Mouse (Mus musculus): Measurements from ENCODE around the gene Krtap16-1. TPM values are rescaled to one million over a fixed set of nuclear protein-coding genes. Genes with fewer than 3 reads are reported as not detected.

The Krtap16-1 gene
- total RNA-seq, 2 experiments from 2014 or later, result not detected

GRCm38 (mm10) chr11:99965961-99966360, 20.4 kb downstream of the Krtap16-1 start:
- no peak for ATAC-seq (replicated peaks; ENCODE audit: poor library complexity)

- no peak for ATAC-seq (replicated peaks; ENCODE audit: poor library complexity)
These were observed 22.2 kb downstream of the Krtap16-1 start for GRCm38 (mm10) chr11:99964213-99964612.

- ATAC-seq (replicated peaks; ENCODE audit: poor library complexity), result no peak
These were observed 38.2 kb downstream of the Krtap16-1 start, which contains the start of gene Krtap9-5 for GRCm38 (mm10) chr11:99948175-99948574. Krtap9-5 (plus strand) TSS chr11:99948475.

GRCm38 (mm10) chr11:99937751-99938264, 48.6 kb downstream of the Krtap16-1 start:
- no peak for ATAC-seq (replicated peaks; ENCODE audit: poor library complexity)

GRCm38 (mm10) chr11:99935991-99936390, 50.4 kb downstream of the Krtap16-1 start, which contains the start of gene Krtap31-2:
Krtap31-2 (plus strand) TSS chr11:99936291.
- ATAC-seq (replicated peaks; ENCODE audit: poor library complexity), result no peak

Other genes starting within 250 kb of the Krtap16-1 start
Only the 30 nearest of the 32 such genes appear.
- gene Krtap4-8, start 205.9 kb downstream of the Krtap16-1 start, total RNA-seq (2015), result not detected in 2 replicates
- gene Krtap4-8, start 205.9 kb downstream of the Krtap16-1 start, total RNA-seq (2017), result not detected in 2 replicates
- not detected in 2 replicates for gene Krtap4-9, start 201.4 kb downstream of the Krtap16-1 start, total RNA-seq (2015)
- gene Krtap4-9, start 201.4 kb downstream of the Krtap16-1 start, total RNA-seq (2017), result not detected in 2 replicates
- gene Gm11596, start 193.1 kb downstream of the Krtap16-1 start, total RNA-seq (2015), result not detected in 2 replicates
- gene Gm11596, start 193.1 kb downstream of the Krtap16-1 start, total RNA-seq (2017), result not detected in 2 replicates
- not detected in 2 replicates for gene Gm11569, start 187.7 kb downstream of the Krtap16-1 start, total RNA-seq (2015)
- not detected in 2 replicates for gene Gm11569, start 187.7 kb downstream of the Krtap16-1 start, total RNA-seq (2017)
- gene Gm11554, start 182.2 kb downstream of the Krtap16-1 start, total RNA-seq (2015), result not detected in 2 replicates
- not detected in 2 replicates for gene Gm11554, start 182.2 kb downstream of the Krtap16-1 start, total RNA-seq (2017)
- not detected in 2 replicates for gene Krtap4-13, start 176.7 kb downstream of the Krtap16-1 start, total RNA-seq (2015)
- not detected in 2 replicates for gene Krtap4-13, start 176.7 kb downstream of the Krtap16-1 start, total RNA-seq (2017)
- not detected in 2 replicates for gene Gm11564, start 170.9 kb downstream of the Krtap16-1 start, total RNA-seq (2015)
- gene Gm11564, start 170.9 kb downstream of the Krtap16-1 start, total RNA-seq (2017), result not detected in 2 replicates
- not detected in 2 replicates for gene 2300003K06Rik, start 148.5 kb downstream of the Krtap16-1 start, total RNA-seq (2015)
- gene 2300003K06Rik, start 148.5 kb downstream of the Krtap16-1 start, total RNA-seq (2017), result not detected in 2 replicates
- not detected in 2 replicates for gene Krtap4-16, start 135.0 kb downstream of the Krtap16-1 start, total RNA-seq (2015)
- gene Krtap4-16, start 135.0 kb downstream of the Krtap16-1 start, total RNA-seq (2017), result not detected in 2 replicates
- not detected in 2 replicates for gene Gm11568, start 128.7 kb downstream of the Krtap16-1 start, total RNA-seq (2015)
- not detected in 2 replicates for gene Gm11568, start 128.7 kb downstream of the Krtap16-1 start, total RNA-seq (2017)
- gene Gm11559, start 122.1 kb downstream of the Krtap16-1 start, total RNA-seq (2015), result not detected in 2 replicates
- not detected in 2 replicates for gene Gm11559, start 122.1 kb downstream of the Krtap16-1 start, total RNA-seq (2017)
- gene Krtap9-1, start 113.2 kb downstream of the Krtap16-1 start, total RNA-seq (2015), result not detected in 2 replicates
- not detected in 2 replicates for gene Krtap9-1, start 113.2 kb downstream of the Krtap16-1 start, total RNA-seq (2017)
- gene Gm11567, start 107.4 kb downstream of the Krtap16-1 start, total RNA-seq (2015), result not detected in 2 replicates
- gene Gm11567, start 107.4 kb downstream of the Krtap16-1 start, total RNA-seq (2017), result not detected in 2 replicates
- gene Krtap31-1, start 78.7 kb downstream of the Krtap16-1 start, total RNA-seq (2015), result not detected in 2 replicates
- not detected in 2 replicates for gene Krtap31-1, start 78.7 kb downstream of the Krtap16-1 start, total RNA-seq (2017)
- gene Gm11565, start 71.8 kb downstream of the Krtap16-1 start, total RNA-seq (2015), result not detected in 2 replicates
- gene Gm11565, start 71.8 kb downstream of the Krtap16-1 start, total RNA-seq (2017), result not detected in 2 replicates
- gene Krtap31-2, start 50.3 kb downstream of the Krtap16-1 start, total RNA-seq (2015), result not detected in 2 replicates
- not detected in 2 replicates for gene Krtap31-2, start 50.3 kb downstream of the Krtap16-1 start, total RNA-seq (2017)
- gene Krtap9-5, start 38.1 kb downstream of the Krtap16-1 start, total RNA-seq (2015), result not detected in 2 replicates
- not detected in 2 replicates for gene Krtap9-5, start 38.1 kb downstream of the Krtap16-1 start, total RNA-seq (2017)
- gene Krtap29-1, start 7.5 kb downstream of the Krtap16-1 start, total RNA-seq (2015), result not detected in 2 replicates
- gene Krtap29-1, start 7.5 kb downstream of the Krtap16-1 start, total RNA-seq (2017), result not detected in 2 replicates
- not detected in 2 replicates for gene Krtap17-1, start 7.4 kb upstream of the Krtap16-1 start, total RNA-seq (2015)
- not detected in 2 replicates for gene Krtap17-1, start 7.4 kb upstream of the Krtap16-1 start, total RNA-seq (2017)
- not detected in 2 replicates for gene Krt33a, start 29.6 kb upstream of the Krtap16-1 start, total RNA-seq (2015)
- not detected in 2 replicates for gene Krt33a, start 29.6 kb upstream of the Krtap16-1 start, total RNA-seq (2017)
- not detected in 2 replicates for gene Krt33b, start 43.3 kb upstream of the Krtap16-1 start, total RNA-seq (2015)
- gene Krt33b, start 43.3 kb upstream of the Krtap16-1 start, total RNA-seq (2017), result not detected in 2 replicates
- not detected in 2 replicates for gene Krt34, start 55.0 kb upstream of the Krtap16-1 start, total RNA-seq (2015)
- gene Krt34, start 55.0 kb upstream of the Krtap16-1 start, total RNA-seq (2017), result not detected in 2 replicates
- gene Krt31, start 64.0 kb upstream of the Krtap16-1 start, total RNA-seq (2015), result not detected in 2 replicates
- gene Krt31, start 64.0 kb upstream of the Krtap16-1 start, total RNA-seq (2017), result not detected in 2 replicates
- gene Krt32, start 101.6 kb upstream of the Krtap16-1 start, total RNA-seq (2015), result not detected in 2 replicates
- gene Krt32, start 101.6 kb upstream of the Krtap16-1 start, total RNA-seq (2017), result not detected in 2 replicates
- not detected in 2 replicates for gene Krt35, start 109.6 kb upstream of the Krtap16-1 start, total RNA-seq (2015)
- gene Krt35, start 109.6 kb upstream of the Krtap16-1 start, total RNA-seq (2017), result not detected in 2 replicates
- not detected in 2 replicates for gene Krt36, start 119.0 kb upstream of the Krtap16-1 start, total RNA-seq (2015)
- not detected in 2 replicates for gene Krt36, start 119.0 kb upstream of the Krtap16-1 start, total RNA-seq (2017)
- gene Krt13, start 135.0 kb upstream of the Krtap16-1 start, total RNA-seq (2015), result not detected in 2 replicates
- not detected in 2 replicates for gene Krt13, start 135.0 kb upstream of the Krtap16-1 start, total RNA-seq (2017)
- not detected in 2 replicates for gene Krt15, start 149.3 kb upstream of the Krtap16-1 start, total RNA-seq (2015)
- not detected in 2 replicates for gene Krt15, start 149.3 kb upstream of the Krtap16-1 start, total RNA-seq (2017)
- gene Krt19, start 162.1 kb upstream of the Krtap16-1 start, total RNA-seq (2015), result not detected in 2 replicates
- not detected in 2 replicates for gene Krt19, start 162.1 kb upstream of the Krtap16-1 start, total RNA-seq (2017)
- not detected in 2 replicates for gene Krt9, start 206.6 kb upstream of the Krtap16-1 start, total RNA-seq (2015)
- gene Krt9, start 206.6 kb upstream of the Krtap16-1 start, total RNA-seq (2017), result not detected in 2 replicates